Mouse (Mus musculus) T-cell, adult 2 months (primary cell): ENCODE results near the gene Crtc3.
A peak's percentile ranks its signal among the peaks of the same experiment; 100 is the strongest.

Experiments used
- DNase-seq: peaks from one replicate; pipeline ENCODE4 v3.0.0; 2022; ENCODE audit warnings: low spot score

The Crtc3 gene

DNA sequence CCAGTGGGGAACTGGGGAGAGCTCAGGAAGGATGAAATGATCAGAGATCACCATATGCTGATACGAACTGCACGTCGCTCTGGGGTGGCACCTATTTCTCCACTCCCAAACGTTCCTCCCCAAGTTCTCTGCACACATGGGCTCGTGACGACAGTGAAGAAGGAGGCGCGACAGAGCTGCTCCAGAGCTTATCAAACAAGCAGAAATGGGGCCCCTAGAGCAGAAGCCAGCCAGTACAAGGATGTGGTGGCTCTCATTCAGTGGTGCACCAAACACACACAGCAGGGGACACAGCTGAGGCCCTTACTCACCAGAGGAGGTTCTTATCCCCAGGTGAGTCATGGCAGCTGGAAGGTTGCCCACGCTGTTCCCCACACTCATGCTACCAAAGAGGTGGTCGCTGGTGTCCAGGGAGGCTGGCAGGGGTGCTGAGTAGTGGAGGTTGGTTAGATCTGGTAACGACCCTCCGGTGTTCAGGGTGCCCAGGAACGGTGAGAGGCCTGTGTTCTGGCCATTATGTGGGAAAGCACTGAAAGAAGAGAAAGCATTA lies 90.2 kb downstream of the Crtc3 start:
- DNase-seq: no peak

DNA sequence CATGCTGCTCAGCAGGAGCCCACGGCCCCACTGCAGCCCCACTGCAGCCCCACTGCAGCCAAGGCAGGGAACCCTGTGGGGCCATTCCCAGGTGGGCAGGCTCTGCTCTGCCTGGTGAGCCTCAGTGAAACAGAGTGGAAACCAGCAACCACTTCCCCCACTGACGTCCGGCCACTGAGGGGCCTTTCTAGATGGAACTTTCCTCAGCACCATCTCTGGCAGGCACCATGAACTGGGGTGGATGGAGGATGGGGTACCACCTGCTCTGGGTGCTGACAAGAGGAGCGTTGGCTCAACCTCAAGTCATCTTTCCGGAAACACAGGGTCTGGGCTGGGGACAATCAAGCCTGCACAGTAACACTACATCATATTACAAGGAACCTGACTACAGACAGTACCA lies 90.8 kb downstream of the Crtc3 start:
- no peak for DNase-seq

DNA sequence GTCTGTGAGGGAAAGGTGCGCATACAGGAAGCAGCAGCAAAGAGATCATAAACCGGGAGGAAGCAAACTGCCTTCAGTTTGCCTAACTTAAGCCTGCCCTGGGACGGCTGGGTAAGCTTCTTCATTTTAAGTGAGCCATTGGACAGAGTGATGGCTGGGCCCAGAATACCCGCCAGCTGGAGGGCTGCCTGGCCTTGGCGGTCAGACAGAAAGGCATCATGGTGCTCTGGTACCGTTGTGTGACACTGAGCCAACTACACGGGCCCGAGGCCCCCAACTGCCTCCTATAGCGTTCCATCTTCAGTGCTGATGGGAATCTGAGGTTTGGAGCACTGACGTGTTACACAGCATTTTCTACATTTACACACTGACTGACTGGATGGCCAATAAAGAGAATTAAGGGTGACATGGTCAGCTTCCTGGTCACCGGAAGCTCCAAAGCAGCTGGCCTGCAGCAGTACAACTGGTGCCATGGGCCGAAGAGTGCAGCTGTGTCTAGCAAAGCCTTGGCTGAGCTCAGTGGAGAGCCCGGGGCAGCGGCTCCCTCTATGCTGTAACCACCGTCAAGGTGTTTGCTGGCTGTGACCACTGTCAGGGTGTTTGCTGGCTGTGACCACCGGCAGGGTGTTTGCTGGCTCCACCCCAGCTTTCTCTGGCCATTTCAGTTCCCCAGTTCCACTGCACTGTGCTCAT lies 99.5 kb downstream of the Crtc3 start:
- DNase-seq: no peak

- no peak for DNase-seq
Measured at GRCm38 (mm10) chr7:80587684-80588083, 101.0 kb downstream of the Crtc3 start.

- DNase-seq: no peak
Measured at GRCm38 (mm10) chr7:80586681-80587660, 101.7 kb downstream of the Crtc3 start.

- no peak for DNase-seq
Measured at GRCm38 (mm10) chr7:80586161-80586560, 102.5 kb downstream of the Crtc3 start.

DNA sequence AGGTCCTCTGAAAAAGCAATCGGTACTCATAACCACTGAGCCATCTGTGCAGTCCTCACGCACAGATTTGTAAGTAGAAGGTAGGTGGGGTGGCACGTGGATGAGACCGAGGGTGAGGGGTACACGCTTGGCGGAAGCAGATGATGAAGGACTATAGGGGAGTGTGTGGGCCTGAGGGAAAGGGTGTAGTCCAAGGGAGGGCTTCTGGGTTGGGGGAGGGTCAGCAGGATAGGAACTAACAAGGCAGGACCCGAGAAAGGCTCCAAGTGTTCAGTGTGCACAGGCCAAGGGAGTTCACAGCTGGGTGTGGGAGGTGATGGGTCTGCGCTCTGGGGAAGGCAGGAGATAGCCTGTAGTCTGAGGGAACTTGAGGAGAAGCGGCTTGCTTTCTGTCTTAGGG lies 103.3 kb downstream of the Crtc3 start:
- DNase-seq: no peak

DNA sequence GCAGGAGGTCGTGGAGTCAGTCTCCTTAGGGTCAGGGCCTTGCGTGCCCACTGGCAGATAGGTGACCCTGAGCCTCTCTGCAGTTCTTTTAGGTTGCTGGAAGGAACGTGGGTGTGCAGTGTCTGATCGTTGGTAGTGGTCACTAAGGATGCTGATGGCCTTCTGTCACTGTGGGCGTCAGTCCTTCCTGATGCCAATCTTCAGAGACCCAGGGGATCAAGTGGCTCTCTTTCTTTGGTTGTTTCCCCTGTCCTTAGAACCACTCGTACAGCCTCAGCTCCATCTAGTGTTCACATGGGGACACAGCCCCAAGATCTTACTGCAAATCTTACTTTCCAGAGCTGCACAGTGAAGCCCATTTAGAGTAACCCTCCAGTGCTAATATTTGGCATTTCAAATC lies 104.7 kb downstream of the Crtc3 start:
- DNase-seq: peak; percentile 57

GRCm38 (mm10) chr7:80582821-80583451 lies 105.7 kb downstream of the Crtc3 start:
- DNase-seq: peak; percentile 73

DNA sequence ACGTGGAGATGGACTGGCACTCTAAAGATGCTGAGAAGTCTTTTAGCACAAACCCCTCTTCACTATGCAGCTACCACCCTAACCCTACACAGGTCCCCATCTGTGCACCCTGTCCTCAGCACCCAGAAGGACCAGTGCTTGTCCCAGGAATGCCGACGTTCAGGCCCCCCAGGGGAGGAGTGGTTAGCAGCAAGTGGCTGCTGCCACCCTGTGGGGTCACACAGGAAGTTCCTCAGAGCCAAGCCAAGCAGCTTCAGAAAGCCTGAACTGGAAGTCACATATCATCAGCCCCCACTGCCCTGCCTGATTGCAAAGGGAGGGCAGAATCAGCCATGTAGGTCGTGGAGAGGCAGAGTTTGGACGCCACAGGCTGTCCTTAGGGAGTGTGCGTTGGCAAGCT lies 108.3 kb downstream of the Crtc3 start:
- DNase-seq: peak; percentile 37

GRCm38 (mm10) chr7:80577417-80577980 lies 111.2 kb downstream of the Crtc3 start:
- DNase-seq: no peak

DNA sequence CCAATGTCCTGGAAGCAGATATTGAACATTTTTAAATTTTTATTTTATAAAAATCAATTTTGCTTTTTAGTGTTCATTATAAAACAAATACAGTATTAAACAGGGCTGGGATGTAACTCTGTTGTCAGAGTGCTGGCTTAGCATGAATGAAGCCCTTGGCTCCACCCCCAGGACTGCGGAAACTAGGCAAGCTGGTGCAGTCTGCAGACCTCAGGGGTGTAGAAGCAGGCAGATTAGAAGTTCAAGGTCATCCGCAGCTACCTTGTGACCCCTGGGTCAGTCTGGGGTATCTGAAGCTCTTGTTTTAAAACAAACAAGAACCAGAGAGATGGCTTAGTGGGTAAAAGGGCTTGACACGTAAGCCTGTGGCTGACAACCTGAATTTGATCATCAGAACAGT lies 112.1 kb downstream of the Crtc3 start:
- peak; percentile 20 for DNase-seq

- peak; percentile 63 for DNase-seq
Measured at GRCm38 (mm10) chr7:80575750-80576149, 112.9 kb downstream of the Crtc3 start.

- DNase-seq: no peak
Measured at GRCm38 (mm10) chr7:80573076-80573475, 115.6 kb downstream of the Crtc3 start.

- DNase-seq: no peak
Measured at GRCm38 (mm10) chr7:80567982-80568381, 120.7 kb downstream of the Crtc3 start.

DNA sequence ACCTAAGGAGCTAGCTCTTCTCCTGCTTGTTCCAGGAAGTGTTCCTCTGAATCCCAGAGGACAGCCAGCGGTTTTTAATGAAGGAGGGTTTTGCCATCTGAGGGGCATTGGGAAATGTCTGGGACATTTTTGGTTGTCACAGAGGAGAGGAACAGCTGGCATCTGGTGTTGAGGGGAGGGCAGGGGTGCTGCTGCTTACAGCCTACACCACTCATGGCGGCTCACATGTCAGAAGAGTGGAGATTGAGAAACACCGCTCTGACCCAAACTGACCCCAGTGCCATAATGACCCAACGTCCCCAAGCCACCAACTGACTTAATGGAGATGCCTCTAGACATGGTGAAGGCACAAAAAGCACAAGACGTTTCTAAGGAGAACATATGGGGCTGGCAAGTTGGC lies 126.7 kb downstream of the Crtc3 start:
- no peak for DNase-seq

DNA sequence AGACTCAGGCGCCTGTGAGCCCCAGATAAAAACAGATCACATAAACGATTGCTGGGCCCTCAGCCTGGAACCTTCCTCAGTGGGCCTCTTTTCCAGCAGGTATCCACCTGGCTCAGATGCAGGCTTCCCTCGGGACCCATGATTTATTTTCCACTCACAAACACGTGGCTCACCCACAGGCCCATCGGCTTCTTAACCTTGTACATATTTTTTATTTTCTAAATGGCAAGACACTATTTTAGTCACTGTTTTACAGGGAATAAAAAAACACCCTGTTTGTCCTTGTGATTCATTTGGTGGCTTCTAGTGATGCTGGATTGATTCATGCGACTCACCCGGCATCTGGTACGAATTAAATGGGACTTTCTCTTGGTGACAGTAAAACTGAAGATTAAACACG lies 127.4 kb downstream of the Crtc3 start:
- no peak for DNase-seq

DNA sequence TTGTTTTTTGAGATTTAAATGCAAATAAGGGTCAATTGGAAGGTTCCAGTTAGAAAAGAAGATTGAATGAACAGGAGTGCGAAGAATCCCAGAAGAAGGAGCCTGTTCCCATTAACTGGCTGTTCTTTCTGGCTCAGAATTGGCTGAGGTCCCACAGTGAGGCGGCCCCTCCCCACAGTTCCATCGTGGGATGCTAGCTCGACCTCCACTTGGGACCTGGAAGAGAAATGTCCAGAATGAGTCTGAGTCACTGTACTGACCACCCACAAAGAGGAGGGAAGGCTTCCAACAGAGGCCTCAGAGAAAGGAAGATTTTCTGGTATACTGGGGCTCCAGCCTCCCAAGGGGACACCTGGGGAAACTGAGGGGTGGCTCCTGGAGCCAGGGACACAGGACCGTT lies 130.1 kb downstream of the Crtc3 start:
- DNase-seq: no peak

GRCm38 (mm10) chr7:80558101-80558500 lies 130.6 kb downstream of the Crtc3 start:
- no peak for DNase-seq

DNA sequence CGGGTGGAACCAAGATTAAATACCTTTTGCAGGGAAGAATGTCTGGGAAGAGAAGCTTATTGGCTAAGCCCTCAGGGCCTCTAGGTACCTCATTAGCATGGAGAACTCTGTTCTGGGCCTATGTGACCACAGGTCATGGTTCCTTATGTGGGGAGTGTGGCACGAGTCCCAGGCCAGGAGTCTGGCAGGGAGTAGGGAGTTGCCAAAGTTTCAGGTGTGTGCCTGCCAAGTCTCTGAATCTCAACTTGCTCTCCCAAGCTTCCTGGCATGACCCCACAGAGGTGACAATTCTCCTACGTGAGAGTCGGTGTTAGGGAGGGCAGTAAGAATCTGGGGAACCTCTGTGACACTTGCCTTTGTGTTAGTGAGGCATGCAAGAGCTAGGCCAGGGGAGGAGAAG lies 131.5 kb downstream of the Crtc3 start:
- DNase-seq: no peak

DNA sequence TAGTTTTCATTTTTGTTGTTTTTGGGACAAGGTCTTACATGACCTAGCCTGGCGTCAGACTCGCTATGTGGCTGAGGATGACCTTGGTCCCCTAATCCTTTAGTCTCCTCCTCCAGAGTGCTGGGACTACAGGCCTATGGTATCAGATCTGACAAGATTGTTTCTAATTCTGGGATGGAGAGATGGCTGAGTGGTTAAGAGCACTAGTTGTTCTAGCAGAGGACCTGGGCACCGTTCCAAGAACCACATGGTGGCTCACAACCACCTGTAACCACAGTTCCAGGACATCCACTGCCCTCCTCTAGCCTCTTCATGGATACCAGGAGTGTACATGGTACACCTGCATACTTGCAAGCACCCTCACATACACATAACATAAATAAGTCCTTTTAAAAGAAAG lies 132.5 kb downstream of the Crtc3 start:
- DNase-seq: no peak

DNA sequence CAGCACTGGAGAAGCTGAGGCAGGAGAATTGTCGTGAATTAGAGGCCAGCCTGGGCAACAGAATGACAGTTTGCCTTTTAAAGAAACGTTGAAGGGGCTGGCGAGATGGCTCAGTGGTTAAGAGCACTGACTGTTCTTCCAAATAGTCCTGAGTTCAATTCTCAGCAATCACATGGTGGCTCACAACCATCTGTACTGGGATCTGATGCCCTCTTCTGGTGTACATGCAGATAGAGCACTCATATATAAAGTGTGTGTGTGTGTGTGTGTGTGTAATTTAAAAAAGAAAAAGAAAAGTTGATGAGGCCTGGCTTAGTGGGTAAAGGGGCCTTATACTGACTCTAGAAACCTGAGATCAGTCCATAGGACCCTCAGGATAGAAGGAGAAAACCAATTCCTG lies 133.5 kb downstream of the Crtc3 start:
- peak; percentile 38 for DNase-seq
